Mouse (Mus musculus) urinary bladder, postnatal 0 days (tissue): Measurements from ENCODE around the gene Slc37a1. TPM values are rescaled to one million over a fixed set of nuclear protein-coding genes. Genes with fewer than 3 reads are reported as not detected.

Experiments used
- polyA plus RNA-seq: library from polyadenylated mRNA; unstranded; fragments of >200 nt; fragmentation: Nextera tagmentation; extraction: Ambion mirVana; gene quantifications from 2 replicates; pipeline ENCODE4 v1.2.1, GENCODE M21; 2015

Slc37a1 gene
- 3.4 and 3.8 TPM in 2 replicates for polyA plus RNA-seq

DNA sequence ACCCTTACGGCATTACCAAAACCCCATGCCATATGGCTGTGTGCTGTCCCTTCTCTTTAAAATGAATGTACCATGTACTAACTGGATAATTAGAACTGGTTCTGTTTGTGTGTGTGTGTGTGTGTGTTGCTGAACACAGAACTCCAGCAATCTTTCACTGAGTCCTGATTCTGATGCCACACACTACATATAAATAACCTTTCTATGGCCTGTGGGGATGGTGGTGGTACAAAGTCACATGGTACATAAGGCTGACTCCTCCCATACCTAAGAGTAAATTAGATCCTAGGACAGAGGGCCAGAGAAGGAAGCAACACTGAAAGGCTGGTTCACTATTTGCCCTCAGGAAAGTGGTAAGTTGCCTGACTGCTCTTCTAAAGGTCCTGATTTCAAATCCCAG is at the start of gene Slc37a1:
Gene Slc37a1 (plus strand): TSS at position 301 of the 400 bp plus-strand sequence.

GRCm38 (mm10) chr17:31276922-31277918 is 9.4 kb upstream of the Slc37a1 start, which contains the start of gene Rsph1:
Gene Rsph1, minus strand, starts transcription at chr17:31277383.

DNA sequence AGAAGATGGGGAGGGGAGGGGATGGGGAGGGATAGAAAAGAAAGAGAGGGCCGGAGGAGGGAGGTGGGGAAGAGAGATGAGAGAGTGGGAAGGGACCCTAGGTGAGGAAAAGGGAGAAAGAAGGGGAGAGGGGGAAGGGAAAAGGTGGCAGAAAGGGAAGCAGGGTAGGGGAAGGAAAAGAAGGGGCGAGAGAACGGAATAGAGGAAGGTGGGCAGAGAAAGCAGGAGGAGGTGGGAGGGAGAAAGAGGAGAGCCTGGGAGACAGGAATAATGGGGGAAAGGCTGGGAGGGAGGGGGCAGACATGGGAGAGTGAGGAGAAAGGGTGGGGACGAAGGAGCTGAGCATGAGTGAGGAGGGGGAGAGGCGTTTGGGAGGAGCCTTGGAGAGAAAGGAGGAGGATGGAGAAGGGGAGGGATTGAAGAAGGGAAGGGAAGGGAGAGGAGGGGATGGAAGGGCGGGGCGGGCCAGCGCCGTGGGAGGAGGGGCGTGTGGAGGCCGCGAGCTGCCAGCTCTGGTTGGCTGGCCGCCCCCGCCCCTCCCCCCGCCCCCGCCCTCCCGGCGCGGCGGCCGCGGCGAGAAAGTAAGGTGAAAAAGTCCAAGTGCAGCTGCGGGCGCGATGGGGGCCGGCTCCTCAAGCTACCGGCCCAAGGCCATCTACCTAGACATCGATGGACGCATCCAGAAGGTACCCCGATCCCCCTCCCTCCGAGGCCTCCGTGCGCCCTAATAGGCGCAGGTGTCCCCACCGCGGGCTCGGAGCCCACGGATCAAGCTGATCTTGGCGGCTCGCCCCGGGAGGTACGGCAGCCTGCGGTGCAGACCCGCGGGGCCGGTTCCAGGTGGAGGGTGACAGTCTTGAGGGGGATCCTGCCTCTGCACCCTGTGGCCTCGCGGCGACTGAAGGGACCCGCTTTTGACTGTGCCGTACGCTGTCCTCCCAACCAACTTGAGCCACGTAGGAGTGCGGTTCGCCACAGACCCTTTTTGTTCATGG is 99.4 kb downstream of the Slc37a1 start, which contains the start of gene Pde9a:
Gene Pde9a (plus strand): TSS at position 540 of the 995 bp plus-strand sequence.

Other genes starting within 250 kb of the Slc37a1 start
- gene Abcg1, start 229.1 kb upstream of the Slc37a1 start, polyA plus RNA-seq = 1.9 and 4.7 TPM in 2 replicates
- gene Tff3, start 157.1 kb upstream of the Slc37a1 start, polyA plus RNA-seq = 1.2 and 1.6 TPM in 2 replicates
- gene Tff2, start 142.5 kb upstream of the Slc37a1 start, polyA plus RNA-seq = not detected in 2 replicates
- 0.98 and 1.5 TPM in 2 replicates for gene Tff1, start 121.5 kb upstream of the Slc37a1 start, polyA plus RNA-seq
- gene Tmprss3, start 87.8 kb upstream of the Slc37a1 start, polyA plus RNA-seq = not detected in 2 replicates
- 0.29 TPM in 1 of 2 replicates, not detected in the other for gene Ubash3a, start 78.9 kb upstream of the Slc37a1 start, polyA plus RNA-seq
- 2.0 and 2.3 TPM in 2 replicates for gene Rsph1, start 9.4 kb upstream of the Slc37a1 start, polyA plus RNA-seq
- gene Pde9a, start 99.4 kb downstream of the Slc37a1 start, polyA plus RNA-seq = 34.1 and 48.2 TPM in 2 replicates
- 19.0 and 20.2 TPM in 2 replicates for gene Wdr4, start 233.2 kb downstream of the Slc37a1 start, polyA plus RNA-seq
- 302 and 306 TPM in 2 replicates for gene Ndufv3, start 233.3 kb downstream of the Slc37a1 start, polyA plus RNA-seq